Mouse (Mus musculus) embryonic fibroblast, embryonic 13.5 days (primary cell): ENCODE measurements around the gene Alg6.

ENCODE experiments used
- CTCF ChIP-seq: IDR thresholded peaks from 2 replicates; pipeline ENCODE4 v1.5.1; 2011; ENCODE audit warnings: mild to moderate bottlenecking, control low read depth, low read length, moderate library complexity, borderline replicate concordance; ENCODE audit not compliant: insufficient read depth
- POLR2A ChIP-seq: IDR thresholded peaks from 2 replicates; pipeline ENCODE4 v1.6.1; 2011; ENCODE audit warnings: low read depth, mild to moderate bottlenecking, control low read depth, low read length, moderate library complexity

- TF ChIP-seq CTCF (no peak), POLR2A (no peak)
Observed at GRCm38 (mm10) chr4:99715783-99716416, 436 bp downstream of the Alg6 start.
